Mouse (Mus musculus) macrophage (primary cell): ENCODE measurements around the gene Tas1r2. TPM values are rescaled to one million over a fixed set of nuclear protein-coding genes. Genes with fewer than 3 reads are reported as not detected.

ENCODE experiments used
- H3K27ac ChIP-seq: fragments of 350-480 bp; formaldehyde crosslinking; 2 replicates; pipeline ENCODE4 v1.9.0; 2021
- H3K36me3 ChIP-seq: fragments of 350-480 bp; formaldehyde crosslinking; 2 replicates; pipeline ENCODE4 v1.9.0; 2021; ENCODE audit errors: inconsistent target
- H3K4me3 ChIP-seq: fragments of 350-480 bp; formaldehyde crosslinking; 2 replicates; pipeline ENCODE4 v1.9.0; 2021; ENCODE audit errors: inconsistent target
- H3K79me2 ChIP-seq: fragments of 350-480 bp; formaldehyde crosslinking; 2 replicates; pipeline ENCODE4 v1.9.0; 2021; ENCODE audit errors: inconsistent target
- WGBS: methylation state at CpG from one replicate; pipeline ENCODE4 v1.1.7; 2026; ENCODE audit warnings: inconsistent platforms; ENCODE audit not compliant: missing documents; 5-methylcytosine and 5-hydroxymethylcytosine counted together
- polyA plus RNA-seq: library from polyadenylated mRNA; stranded (reverse); fragments of 250-400 nt; gene quantifications from 3 replicates; pipeline ENCODE4 v1.2.4, GENCODE M21; 2018; ENCODE audit warnings: inconsistent platforms

Tas1r2 gene
- polyA plus RNA-seq, 1 experiment from 2014 or later = not detected

GRCm38 (mm10) chr4:139624706-139625105 is 28.6 kb upstream of the Tas1r2 start:
- WGBS = 40% methylated on average over 10 of the region's 10 CpGs
- Histone ChIP-seq H3K4me3 (no peak overlapping the region), H3K27ac (no peak overlapping the region), H3K79me2 (no peaks in the 10 kb centered on the region), H3K36me3 (no peaks in the 10 kb centered on the region)

GRCm38 (mm10) chr4:139627361-139627760 is 26.0 kb upstream of the Tas1r2 start:
- WGBS = 94% methylated on average over 11 of the region's 11 CpGs

GRCm38 (mm10) chr4:139630171-139630570 is 23.2 kb upstream of the Tas1r2 start:
- Histone ChIP-seq H3K27ac (no peak overlapping the region), H3K36me3 (no peaks in the 10 kb centered on the region), H3K79me2 (no peaks in the 10 kb centered on the region), H3K4me3 (no peak overlapping the region)
- 89% methylated on average over 10 of the region's 10 CpGs for WGBS

More at GRCm38 (mm10) chr4:139627361-139627760, 26.0 kb upstream of the Tas1r2 start:
- Histone ChIP-seq H3K27ac (no peak overlapping the region), H3K79me2 (no peaks in the 10 kb centered on the region), H3K4me3 (no peak overlapping the region), H3K36me3 (no peaks in the 10 kb centered on the region)

- no peaks in the 10 kb centered on the region for H3K36me3 ChIP-seq
- no peak overlapping the region for H3K27ac ChIP-seq
- WGBS = 77% methylated on average over 5 of the region's 5 CpGs
- H3K79me2 ChIP-seq = no peaks in the 10 kb centered on the region
- H3K4me3 ChIP-seq = no peak overlapping the region
These were observed 22.2 kb upstream of the Tas1r2 start for GRCm38 (mm10) chr4:139631141-139631540.

- 97% methylated on average over 7 of the region's 7 CpGs for WGBS
- Histone ChIP-seq H3K4me3 (no peak overlapping the region), H3K27ac (no peak overlapping the region), H3K36me3 (no peaks in the 10 kb centered on the region), H3K79me2 (no peaks in the 10 kb centered on the region)
These were observed 21.6 kb upstream of the Tas1r2 start for GRCm38 (mm10) chr4:139631569-139632253.

- Histone ChIP-seq H3K79me2 (no peaks in the 10 kb centered on the region), H3K36me3 (no peaks in the 10 kb centered on the region), H3K27ac (no peak overlapping the region), H3K4me3 (no peak overlapping the region)
- WGBS = 88% methylated on average over 10 of the region's 10 CpGs
These were observed 21.1 kb upstream of the Tas1r2 start for GRCm38 (mm10) chr4:139632254-139632580.

- 36% methylated on average over 7 of the region's 7 CpGs for WGBS
- Histone ChIP-seq H3K79me2 (no peaks in the 10 kb centered on the region), H3K27ac (no peak overlapping the region)
These were observed 17.0 kb upstream of the Tas1r2 start for GRCm38 (mm10) chr4:139636373-139636772.

GRCm38 (mm10) chr4:139637847-139638246 is 15.5 kb upstream of the Tas1r2 start:
- WGBS = 88% methylated on average over 9 of the region's 9 CpGs
- Histone ChIP-seq H3K79me2 (no peaks in the 10 kb centered on the region), H3K27ac (no peak overlapping the region), H3K36me3 (no peaks in the 10 kb centered on the region), H3K4me3 (no peak overlapping the region)

More at GRCm38 (mm10) chr4:139636373-139636772, 17.0 kb upstream of the Tas1r2 start:
- H3K36me3 ChIP-seq = no peaks in the 10 kb centered on the region
- no peak overlapping the region for H3K4me3 ChIP-seq

- Histone ChIP-seq H3K79me2 (no peaks in the 10 kb centered on the region), H3K36me3 (no peaks in the 10 kb centered on the region), H3K27ac (no peak overlapping the region), H3K4me3 (no peak overlapping the region)
- WGBS = 94% methylated on average over 16 of the region's 16 CpGs
These were observed 15.0 kb upstream of the Tas1r2 start for GRCm38 (mm10) chr4:139638356-139638755.

GRCm38 (mm10) chr4:139639801-139640200 is 13.5 kb upstream of the Tas1r2 start:
- Histone ChIP-seq H3K36me3 (no peaks in the 10 kb centered on the region), H3K79me2 (no peaks in the 10 kb centered on the region), H3K27ac (no peak overlapping the region), H3K4me3 (no peak overlapping the region)
- 65% methylated on average over 12 of the region's 12 CpGs for WGBS

GRCm38 (mm10) chr4:139640333-139640732 is 13.0 kb upstream of the Tas1r2 start:
- Histone ChIP-seq H3K27ac (no peak overlapping the region), H3K36me3 (no peaks in the 10 kb centered on the region), H3K4me3 (no peak overlapping the region), H3K79me2 (no peaks in the 10 kb centered on the region)
- whole genome bisulfite sequencing = 28% methylated on average over 12 of the region's 12 CpGs

- Histone ChIP-seq H3K36me3 (no peaks in the 10 kb centered on the region), H3K27ac (no peak overlapping the region), H3K4me3 (no peak overlapping the region), H3K79me2 (no peaks in the 10 kb centered on the region)
- WGBS = 11% methylated on average over 4 of the region's 6 CpGs
These were observed 12.6 kb upstream of the Tas1r2 start for GRCm38 (mm10) chr4:139640775-139641174.

GRCm38 (mm10) chr4:139641829-139642425 is 11.4 kb upstream of the Tas1r2 start:
- H3K4me3 ChIP-seq = no peak overlapping the region
- H3K79me2 ChIP-seq = no peaks in the 10 kb centered on the region
- no peak overlapping the region for H3K27ac ChIP-seq
- H3K36me3 ChIP-seq = no peaks in the 10 kb centered on the region
- 81% methylated on average over 29 of the region's 30 CpGs for WGBS

- WGBS = 24% methylated on average over 9 of the region's 9 CpGs
- no peak overlapping the region for H3K4me3 ChIP-seq
- no peaks in the 10 kb centered on the region for H3K79me2 ChIP-seq
- no peak overlapping the region for H3K27ac ChIP-seq
- no peaks in the 10 kb centered on the region for H3K36me3 ChIP-seq
These were observed 9.4 kb upstream of the Tas1r2 start for GRCm38 (mm10) chr4:139643972-139644371.

GRCm38 (mm10) chr4:139646916-139647315 is 6.4 kb upstream of the Tas1r2 start:
- Histone ChIP-seq H3K36me3 (no peaks in the 10 kb centered on the region), H3K4me3 (no peak overlapping the region), H3K27ac (no peak overlapping the region), H3K79me2 (no peaks in the 10 kb centered on the region)
- WGBS = 96% methylated on average over 7 of the region's 7 CpGs
